Mouse (Mus musculus): ENCODE data around the gene Prss58. TPM values are rescaled to one million over a fixed set of nuclear protein-coding genes. Genes with fewer than 3 reads are reported as not detected.

The Prss58 gene
- not detected in 2 replicates for polyA plus RNA-seq (2014; fragmentation: Nextera tagmentation; extraction: Ambion mirVana)

- Histone ChIP-seq H3K9ac (ENCODE audit: low read length) (no peak within 1 kb of the TSS), H3K4me1 (ENCODE audit: control insufficient read depth, insufficient read depth, low read length) (no peaks in the 10 kb centered on the region), H3K36me3 (ENCODE audit: control insufficient read depth, insufficient read depth, low read length) (no peaks in the 10 kb centered on the region), H3K27me3 (replicated peaks; ENCODE audit: control insufficient read depth, insufficient read depth, low read length) (no peaks in the 10 kb centered on the region), H3K9me3 (replicated peaks; ENCODE audit: control insufficient read depth, low read length) (no peaks in the 10 kb centered on the region), H3K27ac (ENCODE audit: low read depth, low read length) (no peak within 1 kb of the TSS), H3K4me2 (ENCODE audit: low read length) (no peak within 1 kb of the TSS), H3K4me3 (ENCODE audit: low read depth, low read length) (no peak within 1 kb of the TSS)
- DNase-seq (ENCODE audit: low spot score) (no peak), ATAC-seq (no peak)
Observed at GRCm38 (mm10) chr6:40900287-40900686, at the start of gene Prss58. Prss58 (minus strand) TSS chr6:40900387.

GRCm38 (mm10) chr6:40940457-40940856 is 40.3 kb upstream of the Prss58 start, which contains the start of gene 1700074P13Rik:
1700074P13Rik (minus strand) TSS chr6:40940557.
- 94% methylated on average over 10 of the region's 10 CpGs for WGBS
- DNase-seq (ENCODE audit: low spot score) (no peak), ATAC-seq (no peak)
- H3K9me3 ChIP-seq (replicated peaks; ENCODE audit: control insufficient read depth, low read length) = no peaks in the 10 kb centered on the region
- no peaks in the 10 kb centered on the region for H3K27me3 ChIP-seq (replicated peaks; ENCODE audit: control insufficient read depth, insufficient read depth, low read length)
- no peak within 1 kb of the TSS for H3K4me2 ChIP-seq (ENCODE audit: low read length)
- H3K4me1 ChIP-seq (ENCODE audit: control insufficient read depth, insufficient read depth, low read length) = no peaks in the 10 kb centered on the region
- no peak within 1 kb of the TSS for H3K4me3 ChIP-seq (ENCODE audit: low read depth, low read length)
- no peaks in the 10 kb centered on the region for H3K36me3 ChIP-seq (ENCODE audit: control insufficient read depth, insufficient read depth, low read length)
- H3K9ac ChIP-seq (ENCODE audit: low read length) = no peak within 1 kb of the TSS
- H3K27ac ChIP-seq (ENCODE audit: low read depth, low read length) = no peak within 1 kb of the TSS

- H3K4me3 ChIP-seq (ENCODE audit: low read depth, low read length) = no peak overlapping the region
- H3K9ac ChIP-seq (ENCODE audit: low read length) = no peak overlapping the region
- H3K9me3 ChIP-seq (replicated peaks; ENCODE audit: control insufficient read depth, low read length) = no peaks in the 10 kb centered on the region
- ATAC-seq (no peak), DNase-seq (ENCODE audit: low spot score) (no peak)
- no peak overlapping the region for H3K4me2 ChIP-seq (ENCODE audit: low read length)
- no peaks in the 10 kb centered on the region for H3K27me3 ChIP-seq (replicated peaks; ENCODE audit: control insufficient read depth, insufficient read depth, low read length)
- WGBS = 85% methylated on average over 4 of the region's 4 CpGs
- H3K4me1 ChIP-seq (ENCODE audit: control insufficient read depth, insufficient read depth, low read length) = no peaks in the 10 kb centered on the region
- H3K27ac ChIP-seq (ENCODE audit: low read depth, low read length) = no peak overlapping the region
- no peaks in the 10 kb centered on the region for H3K36me3 ChIP-seq (ENCODE audit: control insufficient read depth, insufficient read depth, low read length)
Observed at GRCm38 (mm10) chr6:40919954-40920353, 19.8 kb upstream of the Prss58 start.

- no peak overlapping the region for H3K9ac ChIP-seq (ENCODE audit: low read length)
- 86% methylated on average over 1 of the region's 1 CpGs for WGBS
- ATAC-seq = no peak
- no peak for DNase-seq (ENCODE audit: low spot score)
- H3K27ac ChIP-seq (ENCODE audit: low read depth, low read length) = no peak overlapping the region
- H3K36me3 ChIP-seq (ENCODE audit: control insufficient read depth, insufficient read depth, low read length) = no peaks in the 10 kb centered on the region
- no peaks in the 10 kb centered on the region for H3K27me3 ChIP-seq (replicated peaks; ENCODE audit: control insufficient read depth, insufficient read depth, low read length)
- H3K4me3 ChIP-seq (ENCODE audit: low read depth, low read length) = no peak overlapping the region
- H3K4me1 ChIP-seq (ENCODE audit: control insufficient read depth, insufficient read depth, low read length) = no peaks in the 10 kb centered on the region
- no peaks in the 10 kb centered on the region for H3K9me3 ChIP-seq (replicated peaks; ENCODE audit: control insufficient read depth, low read length)
- no peak overlapping the region for H3K4me2 ChIP-seq (ENCODE audit: low read length)
Observed at GRCm38 (mm10) chr6:40894716-40895115, 5.5 kb downstream of the Prss58 start.

- Histone ChIP-seq H3K36me3 (ENCODE audit: control insufficient read depth, insufficient read depth, low read length) (no peaks in the 10 kb centered on the region), H3K4me3 (ENCODE audit: low read depth, low read length) (no peak overlapping the region), H3K27ac (ENCODE audit: low read depth, low read length) (no peak overlapping the region), H3K9me3 (replicated peaks; ENCODE audit: control insufficient read depth, low read length) (no peaks in the 10 kb centered on the region), H3K9ac (ENCODE audit: low read length) (no peak overlapping the region), H3K4me1 (ENCODE audit: control insufficient read depth, insufficient read depth, low read length) (no peaks in the 10 kb centered on the region), H3K27me3 (replicated peaks; ENCODE audit: control insufficient read depth, insufficient read depth, low read length) (no peaks in the 10 kb centered on the region), H3K4me2 (ENCODE audit: low read length) (no peak overlapping the region)
- ATAC-seq (no peak), DNase-seq (ENCODE audit: low spot score) (peak; percentile 7)
- 48% methylated on average over 7 of the region's 7 CpGs for WGBS
Observed at GRCm38 (mm10) chr6:40893577-40893976, 6.6 kb downstream of the Prss58 start.

GRCm38 (mm10) chr6:40891754-40892153 is 8.4 kb downstream of the Prss58 start:
- H3K4me2 ChIP-seq (ENCODE audit: low read length) = no peak overlapping the region
- no peak overlapping the region for H3K4me3 ChIP-seq (ENCODE audit: low read depth, low read length)
- no peak overlapping the region for H3K27ac ChIP-seq (ENCODE audit: low read depth, low read length)
- no peaks in the 10 kb centered on the region for H3K4me1 ChIP-seq (ENCODE audit: control insufficient read depth, insufficient read depth, low read length)
- no peaks in the 10 kb centered on the region for H3K9me3 ChIP-seq (replicated peaks; ENCODE audit: control insufficient read depth, low read length)
- no peak for DNase-seq (ENCODE audit: low spot score)
- no peaks in the 10 kb centered on the region for H3K27me3 ChIP-seq (replicated peaks; ENCODE audit: control insufficient read depth, insufficient read depth, low read length)
- H3K9ac ChIP-seq (ENCODE audit: low read length) = no peak overlapping the region
- H3K36me3 ChIP-seq (ENCODE audit: control insufficient read depth, insufficient read depth, low read length) = no peaks in the 10 kb centered on the region
- 86% methylated on average over 4 of the region's 4 CpGs for WGBS
- ATAC-seq = no peak

- no peak overlapping the region for H3K27ac ChIP-seq (ENCODE audit: low read depth, low read length)
- H3K4me3 ChIP-seq (ENCODE audit: low read depth, low read length) = no peak overlapping the region
- no peaks in the 10 kb centered on the region for H3K27me3 ChIP-seq (replicated peaks; ENCODE audit: control insufficient read depth, insufficient read depth, low read length)
- H3K9ac ChIP-seq (ENCODE audit: low read length) = no peak overlapping the region
- ATAC-seq (no peak), DNase-seq (ENCODE audit: low spot score) (no peak)
- no peaks in the 10 kb centered on the region for H3K4me1 ChIP-seq (ENCODE audit: control insufficient read depth, insufficient read depth, low read length)
- 88% methylated on average over 1 of the region's 1 CpGs for WGBS
- H3K4me2 ChIP-seq (ENCODE audit: low read length) = no peak overlapping the region
- H3K9me3 ChIP-seq (replicated peaks; ENCODE audit: control insufficient read depth, low read length) = no peaks in the 10 kb centered on the region
- no peaks in the 10 kb centered on the region for H3K36me3 ChIP-seq (ENCODE audit: control insufficient read depth, insufficient read depth, low read length)
Observed at GRCm38 (mm10) chr6:40890973-40891372, 9.2 kb downstream of the Prss58 start.

GRCm38 (mm10) chr6:40887394-40887793 is 12.8 kb downstream of the Prss58 start, which contains the start of gene Moxd2:
Moxd2 (minus strand) TSS chr6:40887494.
- H3K27me3 ChIP-seq (replicated peaks; ENCODE audit: control insufficient read depth, insufficient read depth, low read length) = no peaks in the 10 kb centered on the region
- no peak within 1 kb of the TSS for H3K9ac ChIP-seq (ENCODE audit: low read length)
- ATAC-seq = no peak
- H3K36me3 ChIP-seq (ENCODE audit: control insufficient read depth, insufficient read depth, low read length) = no peaks in the 10 kb centered on the region
- no peaks in the 10 kb centered on the region for H3K9me3 ChIP-seq (replicated peaks; ENCODE audit: control insufficient read depth, low read length)
- whole genome bisulfite sequencing = 93% methylated on average over 3 of the region's 3 CpGs
- no peak within 1 kb of the TSS for H3K4me3 ChIP-seq (ENCODE audit: low read depth, low read length)
- no peaks in the 10 kb centered on the region for H3K4me1 ChIP-seq (ENCODE audit: control insufficient read depth, insufficient read depth, low read length)
- no peak for DNase-seq (ENCODE audit: low spot score)
- H3K4me2 ChIP-seq (ENCODE audit: low read length) = no peak within 1 kb of the TSS
- no peak within 1 kb of the TSS for H3K27ac ChIP-seq (ENCODE audit: low read depth, low read length)

- Histone ChIP-seq H3K9ac (ENCODE audit: low read length) (no peak overlapping the region), H3K9me3 (replicated peaks; ENCODE audit: control insufficient read depth, low read length) (no peaks in the 10 kb centered on the region), H3K4me3 (ENCODE audit: low read depth, low read length) (no peak overlapping the region), H3K27me3 (replicated peaks; ENCODE audit: control insufficient read depth, insufficient read depth, low read length) (no peaks in the 10 kb centered on the region), H3K4me2 (ENCODE audit: low read length) (no peak overlapping the region), H3K27ac (ENCODE audit: low read depth, low read length) (no peak overlapping the region), H3K4me1 (ENCODE audit: control insufficient read depth, insufficient read depth, low read length) (no peaks in the 10 kb centered on the region), H3K36me3 (ENCODE audit: control insufficient read depth, insufficient read depth, low read length) (no peaks in the 10 kb centered on the region)
- DNase-seq (ENCODE audit: low spot score) (peak; percentile 3), ATAC-seq (no peak)
Observed at GRCm38 (mm10) chr6:40845283-40845682, 54.9 kb downstream of the Prss58 start.

Data from forebrain, embryonic 14.5 days (tissue).